Mouse (Mus musculus): ENCODE measurements at regions not wholly inside any gene's neighbourhood (a gene's known extent, or its start where the extent isn't known, plus 50 kb on each side); places are given as distances from the start of the nearest gene placed in this dataset.

- no peak for DNase-seq (ENCODE audit: low spot score in 2 of 2)
Observed at GRCm38 (mm10) chr13:47953776-47954175, 307.3 kb upstream of the Id4 start.

- DNase-seq (ENCODE audit: low spot score in 2 of 2) = no peak
Observed at GRCm38 (mm10) chr13:47955504-47955903, 305.5 kb upstream of the Id4 start.

- no peak for DNase-seq (ENCODE audit: low spot score in 2 of 2)
Observed at GRCm38 (mm10) chr13:47957662-47958061, 303.4 kb upstream of the Id4 start.

GRCm38 (mm10) chr13:47974216-47974615, 286.8 kb upstream of the Id4 start:
- DNase-seq (ENCODE audit: low spot score in 2 of 2) = no peak

GRCm38 (mm10) chr13:47974756-47975515, 286.1 kb upstream of the Id4 start:
- DNase-seq (ENCODE audit: low spot score in 2 of 2) = no peak

- DNase-seq (ENCODE audit: low spot score in 2 of 2) = no peak
Observed at GRCm38 (mm10) chr13:47998495-47998894, 262.5 kb upstream of the Id4 start.

GRCm38 (mm10) chr13:47999399-47999798, 261.6 kb upstream of the Id4 start:
- DNase-seq (ENCODE audit: low spot score in 2 of 2) = no peak

- DNase-seq (ENCODE audit: low spot score in 2 of 2) = no peak
Observed at GRCm38 (mm10) chr13:48003126-48003525, 257.9 kb upstream of the Id4 start.

- DNase-seq (ENCODE audit: low spot score in 2 of 2) = no peak
Observed at GRCm38 (mm10) chr13:48013336-48013750, 247.7 kb upstream of the Id4 start.

GRCm38 (mm10) chr13:48015296-48015695, 245.7 kb upstream of the Id4 start:
- DNase-seq (ENCODE audit: low spot score in 2 of 2) = no peak

GRCm38 (mm10) chr13:48016051-48016450, 245.0 kb upstream of the Id4 start:
- no peak for DNase-seq (ENCODE audit: low spot score in 2 of 2)

- DNase-seq (ENCODE audit: low spot score in 2 of 2) = no peak
Observed at GRCm38 (mm10) chr13:48016606-48017005, 244.4 kb upstream of the Id4 start.

GRCm38 (mm10) chr13:48017649-48018048, 243.4 kb upstream of the Id4 start:
- no peak for DNase-seq (ENCODE audit: low spot score in 2 of 2)

- DNase-seq (ENCODE audit: low spot score in 2 of 2) = no peak
Observed at GRCm38 (mm10) chr13:48018606-48019005, 242.4 kb upstream of the Id4 start.

GRCm38 (mm10) chr13:48022958-48023615, 237.9 kb upstream of the Id4 start:
- peak in 1 of 2 experiments; percentile 4 for DNase-seq (ENCODE audit: low spot score in 2 of 2)

- DNase-seq (ENCODE audit: low spot score in 2 of 2) = peak; percentile 52 to 71
Observed at GRCm38 (mm10) chr13:48027775-48028489, 233.1 kb upstream of the Id4 start.

- DNase-seq (ENCODE audit: low spot score in 2 of 2) = no peak
Observed at GRCm38 (mm10) chr13:48031491-48031890, 229.5 kb upstream of the Id4 start.

GRCm38 (mm10) chr13:48042172-48042571, 218.9 kb upstream of the Id4 start:
- DNase-seq (ENCODE audit: low spot score in 2 of 2) = no peak

- no peak for DNase-seq (ENCODE audit: low spot score in 2 of 2)
Observed at GRCm38 (mm10) chr13:48042572-48042971, 218.5 kb upstream of the Id4 start.

- DNase-seq (ENCODE audit: low spot score in 2 of 2) = no peak
Observed at GRCm38 (mm10) chr13:48046201-48046750, 214.8 kb upstream of the Id4 start.

GRCm38 (mm10) chr13:48049796-48050195, 211.2 kb upstream of the Id4 start:
- no peak for DNase-seq (ENCODE audit: low spot score in 2 of 2)

- peak in 1 of 2 experiments; percentile 4 for DNase-seq (ENCODE audit: low spot score in 2 of 2)
Observed at GRCm38 (mm10) chr13:48074630-48075029, 186.4 kb upstream of the Id4 start.

Measured in layer of hippocampus, adult 8-10 months (tissue).